Mouse (Mus musculus) myocyte (in vitro differentiated cells): Measurements from ENCODE around the gene Nup107. TPM values are rescaled to one million over a fixed set of nuclear protein-coding genes. Genes with fewer than 3 reads are reported as not detected.

Experiments used
- H3K27me3 ChIP-seq: one replicate; pipeline ENCODE4 v1.6.1; 2011; ENCODE audit not compliant: control insufficient read depth, insufficient read depth, insufficient read length
- H3K36me3 ChIP-seq: one replicate; pipeline ENCODE4 v1.6.1; 2011; ENCODE audit not compliant: control insufficient read depth, insufficient read depth
- H3K4me2 ChIP-seq: one replicate; pipeline ENCODE4 v1.6.1; 2011; ENCODE audit warnings: low read depth, control low read depth
- H3K4me3 ChIP-seq: one replicate; pipeline ENCODE4 v1.5.1; 2011; ENCODE audit warnings: mild to moderate bottlenecking, control low read depth, moderate library complexity
- H3K79me2 ChIP-seq: one replicate; pipeline ENCODE4 v1.6.1; 2011; ENCODE audit not compliant: control insufficient read depth, insufficient read depth
- H3ac ChIP-seq: one replicate; pipeline ENCODE4 v1.6.1; 2011; ENCODE audit not compliant: control insufficient read depth, insufficient read length
- CEBPB ChIP-seq: IDR thresholded peaks from 2 replicates; pipeline ENCODE4 v1.6.1; 2011; ENCODE audit warnings: mild to moderate bottlenecking, moderate library complexity; ENCODE audit not compliant: poor library complexity, insufficient read depth, severe bottlenecking
- E2F4 ChIP-seq: IDR thresholded peaks from one replicate; pipeline ENCODE4 v1.6.1; 2011; ENCODE audit warnings: mild to moderate bottlenecking, control low read depth, moderate library complexity; ENCODE audit not compliant: insufficient read depth
- MAX ChIP-seq: IDR thresholded peaks from one replicate; pipeline ENCODE4 v1.6.1; 2011; ENCODE audit warnings: low read depth, mild to moderate bottlenecking, control low read depth
- MYOD1 ChIP-seq, 3 experiments: IDR thresholded peaks; one replicate each; pipeline ENCODE4 v1.6.1; 2011; ENCODE audit warnings: control low read depth in 2 of 3, low read depth in 2 of 3, mild to moderate bottlenecking in 2 of 3, moderate library complexity in 1 of 3; ENCODE audit not compliant: insufficient read length in 2 of 3, control insufficient read depth in 1 of 3
- MYOG ChIP-seq, 3 experiments: IDR thresholded peaks; one replicate each; pipeline ENCODE4 v1.6.1; 2011; ENCODE audit warnings: control low read depth in 2 of 3, low read depth in 2 of 3, mild to moderate bottlenecking in 2 of 3; ENCODE audit not compliant: insufficient read length in 2 of 3, control insufficient read depth in 1 of 3, insufficient read depth in 1 of 3
- POLR2A ChIP-seq: IDR thresholded peaks from one replicate; pipeline ENCODE4 v1.6.1; 2011; ENCODE audit warnings: low read depth, mild to moderate bottlenecking, control low read depth, moderate library complexity; ENCODE audit not compliant: insufficient read length
- POLR2AphosphoS2 ChIP-seq: IDR thresholded peaks from one replicate; pipeline ENCODE4 v1.6.1; 2011; ENCODE audit warnings: low read depth, control low read depth; ENCODE audit not compliant: insufficient read length
- REST ChIP-seq: IDR thresholded peaks from one replicate; pipeline ENCODE4 v1.6.1; 2011; ENCODE audit warnings: mild to moderate bottlenecking, control low read depth, moderate library complexity; ENCODE audit not compliant: insufficient read depth, insufficient read length
- SRF ChIP-seq: IDR thresholded peaks from one replicate; pipeline ENCODE4 v1.6.1; 2011; ENCODE audit warnings: low read depth; ENCODE audit not compliant: control insufficient read depth, insufficient read length
- TCF12 ChIP-seq: IDR thresholded peaks from one replicate; pipeline ENCODE4 v1.6.1; 2011; ENCODE audit warnings: mild to moderate bottlenecking, control low read depth; ENCODE audit not compliant: poor library complexity, insufficient read depth, severe bottlenecking
- TCF3 ChIP-seq: IDR thresholded peaks from one replicate; pipeline ENCODE4 v1.6.1; 2011; ENCODE audit warnings: low read depth, control low read depth; ENCODE audit not compliant: insufficient read length
- USF1 ChIP-seq: IDR thresholded peaks from one replicate; pipeline ENCODE4 v1.6.1; 2011; ENCODE audit warnings: low read depth, mild to moderate bottlenecking, control low read depth, moderate library complexity
- polyA plus RNA-seq: library from polyadenylated mRNA; unstranded; fragments of >200 nt; fragmentation: generic; extraction: Trizol; gene quantifications from one replicate; pipeline ENCODE4 v1.2.1, GENCODE M21; 2012; ENCODE audit warnings: missing spikeins

The Nup107 gene
- polyA plus RNA-seq, 1 experiment, result 16.8 TPM

DNA sequence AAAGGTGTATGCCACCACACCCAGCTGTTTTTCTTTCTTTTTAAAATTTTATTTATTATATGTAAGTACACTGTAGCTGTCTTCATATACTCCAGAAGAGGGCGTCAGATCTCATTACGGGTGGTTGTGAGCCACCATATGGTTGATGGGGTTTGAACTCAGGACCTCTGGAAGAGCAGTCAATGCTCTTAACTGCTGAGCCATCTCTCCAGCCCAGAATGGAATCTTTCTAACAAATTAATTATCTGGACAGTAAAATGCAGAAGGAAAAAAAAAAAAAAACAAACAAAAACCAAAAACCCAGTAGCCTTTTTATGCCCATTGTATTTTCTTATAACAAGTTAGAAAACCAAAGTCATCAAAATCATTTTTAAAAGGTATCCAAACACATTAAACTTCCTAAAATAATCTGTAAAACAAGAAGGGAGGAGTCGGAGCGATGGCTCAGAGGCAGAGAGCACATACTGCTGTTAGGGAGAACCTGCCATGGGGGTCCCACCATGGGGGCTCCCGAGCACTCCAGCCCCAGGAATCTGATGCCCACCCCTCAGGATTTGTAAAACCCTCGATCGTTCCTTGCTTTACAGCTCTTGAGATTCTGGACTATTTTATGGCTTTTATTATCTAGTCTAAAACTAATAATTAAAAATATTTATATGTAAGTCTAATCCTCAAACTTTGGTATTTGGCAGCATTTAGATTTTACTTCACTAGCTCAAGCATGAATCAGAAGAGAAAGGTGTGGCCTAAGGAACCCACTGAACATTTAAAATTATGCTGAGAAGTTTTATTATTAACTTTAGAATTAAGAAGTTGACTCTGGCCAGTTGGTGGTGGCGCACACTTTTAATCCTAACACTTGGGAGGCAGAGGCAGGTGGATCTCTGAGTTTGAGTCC is 38.5 kb downstream of the Nup107 start:
- Histone ChIP-seq H3K79me2 (no peaks in the 10 kb centered on the region), H3K4me3 (no peak overlapping the region), H3K4me2 (no peak overlapping the region), H3K27me3 (no peaks in the 10 kb centered on the region), H3K36me3 (peaks cover 48% of the 10 kb centered on the region), H3ac (no peak overlapping the region)
- TF ChIP-seq TCF3 (no peak), POLR2AphosphoS2 (no peak), POLR2A (no peak), MYOG (IDR thresholded peaks at IDR 0.05; ENCODE audit: control insufficient read depth in 1 of 3, insufficient read depth in 1 of 3, insufficient read length in 2 of 3, low read depth in 2 of 3) (no peak), CEBPB (no peak)

DNA sequence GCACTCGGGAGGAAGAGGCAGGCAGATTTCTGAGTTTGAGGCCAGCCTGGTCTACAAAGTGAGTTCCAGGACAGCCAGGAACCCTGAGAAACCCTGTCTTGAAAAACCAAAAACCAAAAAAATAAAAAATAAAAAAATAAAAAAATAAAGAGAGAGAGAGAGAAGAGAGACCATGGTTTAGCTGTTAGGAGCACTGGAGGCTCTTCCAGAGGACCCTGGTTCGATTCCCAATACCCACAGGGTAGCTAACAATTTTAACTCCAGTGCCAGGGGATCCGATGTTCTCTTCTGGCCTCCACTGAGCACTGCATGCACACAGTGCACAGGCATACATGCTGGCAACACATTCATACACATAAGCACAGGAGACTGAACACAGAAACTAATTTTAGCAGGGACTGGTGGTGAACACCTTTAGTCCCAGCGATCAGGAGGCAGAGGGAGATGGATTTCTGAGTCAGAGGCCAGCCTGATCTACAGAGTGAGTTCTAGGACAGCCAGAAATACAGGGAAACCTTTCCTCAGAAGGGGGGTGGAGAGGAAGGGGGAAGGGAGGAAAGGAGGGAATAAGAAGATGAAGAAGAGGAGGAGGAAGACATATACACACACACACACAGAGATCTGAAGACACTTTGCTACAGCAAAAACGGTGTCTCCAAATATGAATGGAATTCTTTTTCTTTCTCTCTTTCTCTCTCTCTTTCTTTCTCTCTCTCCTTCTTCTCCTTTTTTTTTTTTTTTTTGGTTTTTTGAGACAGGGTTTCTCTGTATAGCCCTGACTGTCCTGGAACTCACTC is 39.5 kb downstream of the Nup107 start:
- H3K4me2 ChIP-seq, result no peak overlapping the region
- no peaks in the 10 kb centered on the region for H3K79me2 ChIP-seq
- TF ChIP-seq MYOD1 (IDR thresholded peaks at IDR 0.05; ENCODE audit: control insufficient read depth in 1 of 3, insufficient read length in 2 of 3, low read depth in 2 of 3) (no peak), TCF12 (no peak), POLR2AphosphoS2 (no peak), SRF (no peak), TCF3 (no peak), E2F4 (no peak), MAX (no peak), POLR2A (no peak), REST (no peak), MYOG (IDR thresholded peaks at IDR 0.05; ENCODE audit: control insufficient read depth in 1 of 3, insufficient read depth in 1 of 3, insufficient read length in 2 of 3, low read depth in 2 of 3) (no peak), CEBPB (no peak), USF1 (no peak)
- no peak overlapping the region for H3K4me3 ChIP-seq
- H3ac ChIP-seq, result no peak overlapping the region
- H3K27me3 ChIP-seq, result no peaks in the 10 kb centered on the region
- peaks cover 43% of the 10 kb centered on the region for H3K36me3 ChIP-seq

DNA sequence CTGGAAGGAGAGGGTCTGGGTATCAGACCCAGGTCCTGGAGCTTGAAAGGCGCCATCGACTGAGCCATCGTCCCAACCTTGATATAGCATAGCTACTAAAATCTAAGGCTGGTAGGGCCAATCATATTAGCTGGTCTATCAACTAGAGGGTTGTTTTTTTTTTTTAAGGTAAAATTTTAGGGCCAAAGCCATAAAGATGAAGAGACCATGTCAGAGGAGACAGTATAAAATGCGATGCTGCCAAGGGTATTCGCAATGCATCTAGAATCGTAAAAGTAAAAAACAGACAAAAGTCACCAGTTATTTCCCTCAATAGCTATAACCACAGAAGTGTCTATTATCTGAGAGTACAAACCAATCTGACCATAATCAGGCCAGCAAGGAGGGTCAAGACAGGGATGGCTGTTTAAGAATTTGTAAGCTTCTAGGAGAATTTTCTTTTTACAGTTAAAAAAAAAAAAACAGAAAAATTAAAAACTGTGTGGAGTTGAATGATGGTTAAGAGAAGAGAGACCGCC is 40.1 kb downstream of the Nup107 start:
- TF ChIP-seq MYOD1 (IDR thresholded peaks at IDR 0.05; ENCODE audit: control insufficient read depth in 1 of 3, insufficient read length in 2 of 3, low read depth in 2 of 3) (no peak), E2F4 (no peak), USF1 (no peak), MAX (no peak), SRF (no peak), TCF12 (no peak), TCF3 (no peak), POLR2A (no peak), REST (no peak)
- Histone ChIP-seq H3ac (no peak overlapping the region), H3K79me2 (no peaks in the 10 kb centered on the region), H3K36me3 (peaks cover 37% of the 10 kb centered on the region), H3K27me3 (no peaks in the 10 kb centered on the region), H3K4me2 (no peak overlapping the region), H3K4me3 (no peak overlapping the region)

DNA sequence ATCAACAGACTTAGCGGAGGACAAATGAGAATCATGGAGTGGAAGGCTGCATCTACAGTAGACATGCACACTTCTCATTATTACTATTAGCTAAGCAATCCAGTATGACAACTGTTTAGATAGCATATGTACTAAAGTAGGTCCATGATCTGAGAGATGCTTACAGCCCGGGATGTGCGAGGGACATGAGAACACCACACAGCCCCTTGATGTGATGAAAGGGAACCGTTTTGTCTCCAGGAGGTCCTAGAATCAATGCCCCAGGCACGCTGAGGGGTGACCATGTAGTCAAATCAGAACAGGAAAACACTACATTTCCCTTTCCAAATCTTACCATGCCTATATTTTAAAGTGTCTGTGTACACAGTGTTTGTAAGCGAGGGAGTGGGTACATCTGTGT is 40.8 kb downstream of the Nup107 start:
- TF ChIP-seq SRF (no peak), USF1 (no peak), POLR2AphosphoS2 (no peak), REST (no peak), E2F4 (no peak), MYOG (IDR thresholded peaks at IDR 0.05; ENCODE audit: control insufficient read depth in 1 of 3, insufficient read depth in 1 of 3, insufficient read length in 2 of 3, low read depth in 2 of 3) (no peak), TCF12 (no peak), MAX (no peak), TCF3 (no peak), MYOD1 (IDR thresholded peaks at IDR 0.05; ENCODE audit: control insufficient read depth in 1 of 3, insufficient read length in 2 of 3, low read depth in 2 of 3) (no peak), POLR2A (no peak), CEBPB (no peak)
- Histone ChIP-seq H3K36me3 (peaks cover 31% of the 10 kb centered on the region), H3K4me3 (no peak overlapping the region), H3ac (no peak overlapping the region), H3K27me3 (no peaks in the 10 kb centered on the region), H3K79me2 (no peaks in the 10 kb centered on the region), H3K4me2 (no peak overlapping the region)
